17 mouse cellular contexts compared by ENCODE assay signal in the genomic region with DNA sequence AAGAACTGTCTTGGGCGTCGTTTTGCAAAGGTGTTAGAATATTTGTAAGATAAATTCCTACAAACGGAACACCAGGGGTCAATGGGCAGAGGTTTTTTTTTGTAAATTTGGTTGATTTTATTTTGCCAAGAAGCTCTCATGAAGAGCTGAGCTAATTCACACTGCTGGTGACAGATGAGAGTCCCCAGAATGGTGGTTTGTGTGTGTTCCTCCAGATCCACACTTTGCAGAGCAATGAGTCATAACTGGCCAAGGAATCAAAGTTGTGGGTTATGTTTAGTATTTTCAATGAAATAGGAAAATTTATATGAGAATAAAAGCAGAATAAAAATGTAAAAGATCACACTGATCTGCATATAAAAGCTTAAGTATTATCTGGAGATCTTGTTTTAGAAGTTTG.
"Had no signal": no experiment of that assay in that cellular context is flagged by ENCODE, and none has a peak within 500 bp of the region (broad histone marks: within the 10 kb centered on the region; RNA-seq: fewer than 3 reads in every experiment).

No protein-coding gene starts in this region.

- ATAC-seq: liver, embryonic 12.5 days; liver, postnatal 0 days; lung, postnatal 0 days; midbrain, embryonic 13.5 days; midbrain, embryonic 15.5 days; midbrain, embryonic 16.5 days had no signal

- DNase-seq: left cerebral cortex, postnatal 4 days; liver; liver, embryonic 13.5 days; liver, postnatal 0 days; lung, adult 18-20 months; lung, adult 2 months; lung, embryonic 14.5 days; lung, postnatal 10 days; lung, postnatal 14 days; lung, postnatal 36 days; lung, postnatal 4 days; midbrain, embryonic 14.5 days had no signal
